In genomic region chr6:148467924-148468389, GRCm38 (mm10) we compare ENCODE assay signal across 9 mouse cellular contexts. TPM values are rescaled to one million over a fixed set of nuclear protein-coding genes. Genes with fewer than 3 reads are reported as not detected.
DNase-seq lines count a peak whose midpoint lies in the region; ATAC-seq and TF ChIP-seq lines count a peak whose summit lies in the region.
"Had no signal": no experiment of that assay in that cellular context is flagged by ENCODE, and none has a peak within 500 bp of the region (broad histone marks: within the 10 kb centered on the region; RNA-seq: fewer than 3 reads in every experiment).

No protein-coding gene starts in this region.

- TF ChIP-seq CTCF in layer of hippocampus, adult 2 months (conservative IDR thresholded peaks at IDR 0.05), result no peak

- H3K4me1 ChIP-seq in limb, embryonic 12.5 days (replicated peaks), result peaks cover 11% of the 10 kb centered on the region

- H3K27me3 ChIP-seq in limb, embryonic 12.5 days, result no peaks in the 10 kb centered on the region

- H3K36me3 ChIP-seq in limb, embryonic 12.5 days, result no peaks in the 10 kb centered on the region

- no peak overlapping the region for H3K4me2 ChIP-seq in limb, embryonic 12.5 days

- ATAC-seq in limb, embryonic 12.5 days (ENCODE audit: insufficient number of reproducible peaks, insufficient read depth, low FRiP score, low TSS enrichment, low read depth), result peak; percentile 90
- no peak for ATAC-seq in granulocyte monocyte progenitor cell, adult 5-6 weeks (replicated peaks; ENCODE audit: poor library complexity, severe bottlenecking)

- no peaks in the 10 kb centered on the region for H3K9me3 ChIP-seq in limb, embryonic 12.5 days

- H3K9ac ChIP-seq in limb, embryonic 12.5 days (replicated peaks), result no peak overlapping the region

- peak; percentile 32 to 71 for DNase-seq in adrenal gland, adult (ENCODE audit: inconsistent age in 2 of 2, low spot score in 1 of 2)
- DNase-seq in adrenal gland, adult 8-10 months, result no peak
- peak; percentile 7 to 48 for DNase-seq in urinary bladder, adult 18-20 months (ENCODE audit: low spot score in 2 of 2)
- DNase-seq in urinary bladder, postnatal 10 days (ENCODE audit: low spot score), result no peak
- DNase-seq in layer of hippocampus, adult 2 months (ENCODE audit: low spot score in 2 of 2), result no peak
- no peak for DNase-seq in thymus, postnatal 36 days
- DNase-seq: thymus, postnatal 14 days had no signal

- H3K4me3 ChIP-seq in limb, embryonic 12.5 days (replicated peaks), result no peak overlapping the region
- no peak overlapping the region for H3K4me3 ChIP-seq in layer of hippocampus, adult 2 months

- 0 out of 2 replicates have a peak overlapping the region, but pooled peaks have one; percentile 7 for H3K27ac ChIP-seq in limb, embryonic 12.5 days
- no peak overlapping the region for H3K27ac ChIP-seq in layer of hippocampus, adult 2 months

- 35% methylated on average over 2 of the region's 2 CpGs for WGBS in limb, embryonic 12.5 days

RNA-seq across cellular contexts. Expression of gene Tmtc1, which starts 23.8 kb away (rescaled TPM):
- total RNA-seq in adrenal gland, adult 8-10 months (2022), result 10 to 100 TPM; 18.5 to 22.4 (median 20.8) TPM
- polyA plus RNA-seq in limb, embryonic 12.5 days (2016; fragmentation: Nextera tagmentation; extraction: Ambion mirVana), result 1.8 and 1.9 TPM in 2 replicates
- 10 to 100 TPM; 39.8 to 42.0 TPM for total RNA-seq in layer of hippocampus, adult 2 months (2021)
- total RNA-seq in granulocyte monocyte progenitor cell, adult 5-6 weeks (2014; fragmentation: Nextera tagmentation), result not detected in 2 replicates
- total RNA-seq in granulocyte monocyte progenitor cell, adult 5-6 weeks (2017), result not detected in 2 replicates

Comparison
In these comparisons a context has a peak if more than half of its experiments do, and no peak if none do; other contexts are left out.
1. DNase-seq: peak in adrenal gland, adult (2 of 2) and urinary bladder, adult 18-20 months (2 of 2); none in adrenal gland, adult 8-10 months (single experiment), urinary bladder, postnatal 10 days (single experiment), layer of hippocampus, adult 2 months (0 of 2) and thymus, postnatal 36 days (0 of 2).
2. RNA of gene Tmtc1, which starts 23.8 kb away (total RNA-seq): 39.8 to 42.0 TPM in layer of hippocampus, adult 2 months and 18.5 to 22.4 TPM in adrenal gland, adult 8-10 months; not detected in granulocyte monocyte progenitor cell, adult 5-6 weeks; every median in the first group is over 10 times any median in the second.